Mouse (Mus musculus): Measurements from ENCODE around the gene Olfr1313.
"Not testable (repeated sequence)": the region's sequence is repeated elsewhere in the genome, so short reads cannot be mapped to it uniquely, and the experiment has no call there.

The Olfr1313 gene

DNA sequence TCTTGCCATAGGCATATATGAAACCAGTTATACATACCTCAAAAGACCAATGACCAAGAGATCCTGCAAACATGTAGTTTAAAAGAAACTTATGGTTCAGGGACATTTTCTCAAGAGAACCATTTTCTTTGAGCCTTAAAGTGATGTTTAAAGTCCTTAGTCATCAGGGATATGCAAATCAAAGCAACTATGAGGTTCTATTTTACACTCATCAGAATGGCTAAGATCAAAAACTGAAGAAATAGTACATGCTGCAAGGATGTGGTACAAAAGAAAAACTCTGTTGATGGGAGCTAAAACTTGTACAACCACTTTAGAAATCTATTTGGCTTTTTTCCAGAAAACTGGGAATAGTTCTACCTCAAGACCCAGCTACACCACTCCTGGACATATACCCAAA, at the start of gene Olfr1313:
Gene Olfr1313 (minus strand): TSS at position 101 of the 400 bp plus-strand sequence.
- no peak for DNase-seq (ENCODE audit: low read depth)

DNA sequence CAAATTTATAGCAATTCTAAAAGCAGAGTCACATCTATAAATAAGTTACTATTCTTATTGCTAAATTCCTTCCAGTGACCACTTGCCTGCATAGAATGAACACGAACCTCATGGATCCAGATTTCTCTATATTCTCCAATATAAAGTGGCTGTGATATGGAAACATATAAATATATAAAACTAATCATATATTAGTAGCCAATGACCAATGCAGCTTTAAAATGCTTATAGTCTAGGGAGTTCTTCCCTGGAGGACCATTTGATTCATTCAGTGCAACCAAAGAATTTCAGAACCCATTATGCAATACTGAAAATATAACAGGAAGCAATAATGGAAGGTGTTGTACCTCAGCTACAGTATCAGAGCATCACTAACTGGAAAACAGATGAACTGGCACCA, 37.7 kb upstream of the Olfr1313 start, which contains the start of gene Olfr1315-ps1:
Gene Olfr1315-ps1 (minus strand): TSS at position 101 of the 400 bp plus-strand sequence.
- DNase-seq (ENCODE audit: low read depth), result no peak

DNA sequence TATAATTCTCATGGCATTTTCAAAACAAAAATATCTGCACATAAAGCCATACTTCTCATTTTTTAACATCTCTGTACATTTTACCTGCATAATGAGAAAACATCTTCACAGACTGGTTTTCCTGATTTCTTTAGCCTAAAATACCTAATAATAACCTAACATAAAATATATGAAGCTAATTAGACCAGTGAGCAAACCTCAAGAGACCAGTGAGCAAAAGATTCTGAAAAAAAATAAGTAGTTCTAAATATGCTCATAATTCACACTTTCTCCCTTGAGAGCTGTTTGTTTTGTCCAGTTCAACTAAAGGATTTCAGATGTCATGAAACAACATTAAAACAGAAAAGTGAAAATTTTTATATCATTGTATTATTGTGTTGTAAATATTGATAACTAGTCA, 19.0 kb upstream of the Olfr1313 start, which contains the start of gene Olfr1314:
Gene Olfr1314 (minus strand): TSS at position 101 of the 400 bp plus-strand sequence.
- DNase-seq (ENCODE audit: low read depth), result no peak

DNA sequence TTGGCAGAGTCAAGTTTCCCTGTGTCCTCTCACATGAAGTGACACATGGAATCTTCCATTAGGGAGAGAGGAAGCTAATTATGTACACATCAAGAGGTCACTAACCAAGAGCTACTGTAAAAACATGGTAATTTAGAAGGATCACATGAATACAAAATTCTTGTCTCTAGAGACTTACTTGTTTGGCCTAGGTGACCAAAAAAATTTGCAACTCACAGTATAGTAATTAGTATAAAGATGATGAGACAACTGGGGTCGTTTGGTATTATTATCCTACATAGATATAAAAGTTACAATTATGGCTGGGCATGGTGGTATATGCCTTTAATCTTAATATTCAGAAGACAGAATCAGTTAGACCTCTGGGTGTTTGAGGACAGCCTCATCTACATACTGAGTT, 27.5 kb downstream of the Olfr1313 start, which contains the start of gene Olfr1312:
Gene Olfr1312 (minus strand): TSS at position 101 of the 400 bp plus-strand sequence.
- no peak for DNase-seq (ENCODE audit: low read depth)

DNA sequence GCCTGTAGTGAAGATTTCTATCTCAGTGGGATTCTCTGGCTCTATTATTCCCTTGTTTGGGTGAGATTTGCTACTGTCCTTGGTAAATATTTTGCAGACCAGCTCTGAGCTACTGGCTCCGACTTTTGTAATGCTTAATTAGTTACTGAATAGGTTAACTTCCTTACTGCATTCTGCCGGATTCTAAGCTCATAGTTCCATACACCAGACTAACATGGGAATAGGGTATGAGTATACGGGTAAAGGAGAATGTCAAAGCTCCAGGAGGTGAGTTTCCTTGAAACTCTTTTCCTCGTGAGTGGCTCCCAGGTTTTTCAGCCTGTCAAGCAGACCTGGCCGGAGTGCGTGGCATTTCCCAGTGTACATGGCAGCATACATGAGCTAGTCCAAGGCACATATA, 50.7 kb downstream of the Olfr1313 start:
- DNase-seq (ENCODE audit: low read depth), result not testable (repeated sequence)

DNA sequence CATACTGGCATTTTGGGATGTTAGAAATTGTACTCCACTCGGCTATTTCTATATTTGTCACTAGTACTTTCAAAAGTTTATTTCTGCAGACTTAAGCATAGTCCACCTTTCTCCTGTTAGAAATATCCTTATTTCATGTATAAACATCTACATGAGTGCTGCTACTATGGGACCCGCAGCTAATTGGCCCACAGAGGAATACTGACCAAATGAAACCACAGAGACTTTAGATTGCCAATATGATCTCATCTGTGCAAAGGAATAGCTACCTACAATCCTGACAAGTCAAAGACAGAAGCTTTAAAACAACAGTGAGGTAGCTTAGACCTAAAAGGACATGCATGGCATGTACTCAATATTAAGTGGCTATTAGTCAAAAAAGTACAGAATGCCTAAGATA, 53.3 kb downstream of the Olfr1313 start, which contains the start of gene Olfr1311:
Gene Olfr1311 (minus strand): TSS at position 101 of the 400 bp plus-strand sequence.
- DNase-seq (ENCODE audit: low read depth), result no peak

Data from fibroblast of lung, adult 2 months (primary cell).